Mouse (Mus musculus): ENCODE measurements at regions not wholly inside any gene's neighbourhood (a gene's known extent, or its start where the extent isn't known, plus 50 kb on each side); places are given as distances from the start of the nearest gene placed in this dataset.

GRCm38 (mm10) chr2:67180962-67181361 is 232.6 kb upstream of the Gm21830 start:
- no peak for DNase-seq (ENCODE audit: extremely low read depth, low read depth)

GRCm38 (mm10) chr2:67221061-67221802 is 192.3 kb upstream of the Gm21830 start:
- no peak for DNase-seq (ENCODE audit: extremely low read depth, low read depth)

- peak; percentile 2 for DNase-seq (ENCODE audit: extremely low read depth, low read depth)
Measured at GRCm38 (mm10) chr2:67226299-67226698, 187.2 kb upstream of the Gm21830 start.

DNA sequence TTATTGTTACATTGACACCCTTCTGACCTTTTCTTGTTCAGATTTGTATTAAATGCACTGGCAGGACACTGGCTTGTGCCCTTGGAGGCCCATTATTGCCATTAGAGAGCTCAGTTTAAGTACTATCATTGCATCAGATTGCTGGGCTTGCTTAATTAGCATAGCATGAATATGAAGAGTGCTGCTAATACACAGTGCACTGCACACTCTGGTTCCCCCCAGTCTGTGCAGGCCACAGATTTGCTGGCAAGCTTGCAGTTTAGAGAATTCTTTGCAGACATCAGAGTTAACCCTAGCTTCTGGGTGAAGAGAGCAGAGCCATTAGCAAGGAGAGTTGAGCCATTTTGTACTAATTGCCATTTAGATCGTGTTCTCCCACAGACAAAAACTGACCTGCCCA is 156.1 kb upstream of the Gm21830 start:
- no peak for DNase-seq (ENCODE audit: extremely low read depth, low read depth)
